Mouse (Mus musculus) heart, embryonic 16.5 days (tissue): Measurements from ENCODE around the gene E130208F15Rik. TPM values are rescaled to one million over a fixed set of nuclear protein-coding genes. Genes with fewer than 3 reads are reported as not detected.

Experiments
- ATAC-seq: fragments of 200-750 bp; cut with Nextera tagmentation; replicated peaks from 2 replicates; pipeline ENCODE4 v1.8.0; 2017; ENCODE audit warnings: moderate number of reproducible peaks; ENCODE audit not compliant: insufficient read depth, low FRiP score; ENCODE audit errors: extremely low read depth
- H3K27ac ChIP-seq: fragments of 300-500 bp; sonication (generic); 2 replicates; pipeline ENCODE4 v1.5.1; 2014; ENCODE audit warnings: mild to moderate bottlenecking, low read length, control low read depth, moderate library complexity
- H3K27me3 ChIP-seq: fragments of 300-500 bp; sonication (generic); 2 replicates; pipeline ENCODE4 v1.6.1; 2014; ENCODE audit warnings: low read length, mixed read lengths; ENCODE audit not compliant: control insufficient read depth, insufficient read depth
- H3K36me3 ChIP-seq: fragments of 300-500 bp; sonication (generic); 2 replicates; pipeline ENCODE4 v1.6.1; 2014; ENCODE audit not compliant: control insufficient read depth, insufficient read depth
- H3K4me1 ChIP-seq: fragments of 300-500 bp; sonication (generic); 2 replicates; pipeline ENCODE4 v1.6.1; 2014; ENCODE audit warnings: low read length, mixed read lengths; ENCODE audit not compliant: control insufficient read depth, insufficient read depth
- H3K4me2 ChIP-seq: fragments of 300-500 bp; sonication (generic); 2 replicates; pipeline ENCODE4 v1.6.1; 2014; ENCODE audit warnings: low read depth, mild to moderate bottlenecking, control low read depth, low read length
- H3K4me3 ChIP-seq: fragments of 300-500 bp; sonication (generic); 2 replicates; pipeline ENCODE4 v1.5.1; 2014; ENCODE audit warnings: mild to moderate bottlenecking, control low read depth, low read length
- H3K9ac ChIP-seq: fragments of 300-500 bp; sonication (generic); 2 replicates; pipeline ENCODE4 v1.6.1; 2014; ENCODE audit warnings: low read length, control low read depth
- H3K9me3 ChIP-seq: fragments of 300-500 bp; sonication (generic); replicated peaks from 2 replicates; pipeline ENCODE4 v1.6.1; 2016; ENCODE audit warnings: low read length; ENCODE audit not compliant: control insufficient read depth
- WGBS: fragments of 180-500 bp; shearing (Covaris S2); extraction: QIAGEN DNeasy Blood & Tissue Kit; methylation state at CpG from one replicate; pipeline ENCODE4 v1.1.7; 2014; 5-methylcytosine and 5-hydroxymethylcytosine counted together
- polyA plus RNA-seq: library from polyadenylated mRNA; unstranded; fragments of >200 nt; fragmentation: Nextera tagmentation; extraction: Ambion mirVana; gene quantifications from 2 replicates; pipeline ENCODE4 v1.2.1, GENCODE M21; 2015

The E130208F15Rik gene
- polyA plus RNA-seq: 3.6 and 7.3 TPM in 2 replicates

DNA sequence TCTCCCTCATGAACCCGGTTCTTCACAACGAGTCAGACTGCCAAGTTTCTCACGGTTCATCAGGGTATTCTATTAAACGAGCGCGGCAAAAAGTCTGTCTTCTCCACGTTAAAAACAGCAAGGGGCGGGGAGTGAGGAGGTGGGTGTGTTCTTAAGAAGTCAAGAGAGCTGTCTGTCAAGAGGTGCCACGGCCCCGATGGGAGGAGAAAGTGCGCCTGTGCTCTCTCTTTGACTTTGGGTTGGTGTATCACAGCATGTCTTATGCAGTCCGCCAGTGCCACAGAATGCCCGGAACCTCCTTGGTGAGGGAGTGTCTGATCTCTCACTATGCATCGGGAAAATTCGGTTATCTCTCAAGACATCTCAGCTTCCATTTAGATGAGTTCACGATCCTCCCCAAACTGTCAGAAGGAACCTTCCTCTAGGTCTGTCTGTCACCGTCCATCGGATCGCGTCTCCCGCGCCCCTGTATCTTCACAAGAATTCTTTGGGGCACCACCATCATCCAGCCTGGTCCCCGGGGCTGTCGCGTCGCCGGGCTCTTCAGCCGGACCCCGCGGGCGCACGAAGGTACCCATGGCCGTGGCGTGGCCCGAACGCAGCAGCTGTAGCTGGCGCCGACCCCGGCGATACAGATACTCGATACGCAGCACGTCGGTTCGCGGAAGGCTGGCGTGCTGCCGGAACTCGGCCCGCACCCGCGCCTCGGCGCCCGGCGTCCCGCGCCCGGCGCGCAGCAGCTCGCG, at the start of gene E130208F15Rik:
Gene E130208F15Rik (plus strand): TSS at position 202 of the 746 bp plus-strand sequence.
- Histone ChIP-seq H3K27me3 (no peaks in the 10 kb centered on the region), H3K27ac (peak within 1 kb of the TSS; percentile 96), H3K4me1 (peaks cover 15% of the 10 kb centered on the region), H3K4me3 (peak within 1 kb of the TSS; percentile 95), H3K9ac (peak within 1 kb of the TSS; percentile 97), H3K4me2 (peak within 1 kb of the TSS; percentile 92), H3K36me3 (no peaks in the 10 kb centered on the region), H3K9me3 (no peaks in the 10 kb centered on the region)
- peak; percentile 67 for ATAC-seq
- WGBS: under 1% methylated on average over 63 of the region's 63 CpGs

DNA sequence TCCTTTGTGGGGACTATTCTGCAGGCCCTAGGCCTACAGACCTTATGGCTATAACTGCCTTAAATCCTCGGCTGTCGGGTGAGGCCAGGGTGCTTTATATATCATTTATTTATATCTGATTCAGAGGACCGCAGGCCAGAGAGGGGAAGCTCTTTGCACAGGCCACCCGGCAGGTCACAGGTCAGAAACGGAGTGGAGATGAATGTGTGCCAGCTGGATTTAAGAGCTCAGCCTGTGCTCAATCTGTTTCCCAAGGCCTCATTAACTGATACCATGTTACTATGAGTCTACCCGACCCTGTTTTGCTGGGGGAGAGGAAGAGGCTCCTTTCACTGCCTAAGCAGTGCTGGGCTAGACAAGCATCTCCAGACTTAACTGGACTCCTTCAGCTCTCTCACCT, 47.2 kb upstream of the E130208F15Rik start:
- Histone ChIP-seq H3K4me2 (no peak overlapping the region), H3K36me3 (peaks cover 3% of the 10 kb centered on the region), H3K9me3 (no peaks in the 10 kb centered on the region), H3K9ac (no peak overlapping the region), H3K4me3 (no peak overlapping the region), H3K27ac (no peak overlapping the region), H3K27me3 (no peaks in the 10 kb centered on the region), H3K4me1 (peaks cover 6% of the 10 kb centered on the region)
- ATAC-seq: no peak
- 75% methylated on average over 6 of the region's 6 CpGs for WGBS

DNA sequence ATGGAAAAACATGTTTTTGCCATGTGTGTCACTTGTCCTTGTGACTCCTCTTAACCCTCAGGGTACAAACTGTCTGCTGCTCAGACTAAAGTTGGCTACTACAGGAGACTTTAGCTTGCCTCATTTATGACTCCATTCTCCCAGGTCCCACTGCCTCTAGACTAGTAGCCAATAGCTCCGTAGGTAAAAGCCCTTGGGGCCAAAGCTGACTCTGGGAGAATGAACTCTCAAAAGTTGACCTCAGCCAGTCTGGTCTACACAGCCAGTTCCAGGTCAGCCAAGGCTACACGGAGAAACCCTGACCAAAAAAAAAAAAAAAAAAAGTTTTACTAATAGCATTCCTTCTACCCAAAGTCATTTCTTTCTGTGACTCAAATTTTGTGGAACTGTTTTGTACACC, 42.6 kb upstream of the E130208F15Rik start:
- 49% methylated on average over 2 of the region's 2 CpGs for WGBS
- ATAC-seq: no peak
- H3K27me3 ChIP-seq: no peaks in the 10 kb centered on the region
- H3K9me3 ChIP-seq: no peaks in the 10 kb centered on the region
- peak overlapping the region; percentile 85; the same call in 1 of the 2 replicates for H3K4me2 ChIP-seq
- peaks cover 14% of the 10 kb centered on the region for H3K4me1 ChIP-seq
- no peak overlapping the region for H3K4me3 ChIP-seq
- H3K9ac ChIP-seq: no peak overlapping the region
- H3K27ac ChIP-seq: no peak overlapping the region
- no peaks in the 10 kb centered on the region for H3K36me3 ChIP-seq

DNA sequence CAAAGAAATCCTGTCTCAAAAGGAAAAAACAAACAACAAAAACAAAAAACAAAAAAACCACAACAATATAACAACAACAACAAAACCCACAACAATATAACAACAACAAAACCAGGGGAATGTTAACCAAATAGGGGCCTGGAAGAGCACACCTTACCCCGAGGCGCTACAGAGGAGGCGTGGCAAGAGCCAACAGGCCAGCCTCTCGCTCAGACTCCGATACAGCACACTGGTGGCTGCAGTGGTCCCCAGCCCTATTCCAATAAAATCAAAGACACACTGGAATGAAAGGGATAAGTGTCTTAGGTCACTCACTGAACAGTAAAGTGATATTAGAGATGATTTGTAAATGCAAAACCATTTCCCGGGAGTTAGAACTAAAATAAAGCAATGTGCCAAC, 42.0 kb upstream of the E130208F15Rik start:
- H3K4me2 ChIP-seq: peak overlapping the region; percentile 85
- no peaks in the 10 kb centered on the region for H3K36me3 ChIP-seq
- H3K4me1 ChIP-seq: peaks cover 14% of the 10 kb centered on the region
- H3K27ac ChIP-seq: peak overlapping the region; percentile 96; the same call in 1 of the 2 replicates
- no peak for ATAC-seq
- H3K27me3 ChIP-seq: no peaks in the 10 kb centered on the region
- H3K4me3 ChIP-seq: peak overlapping the region; percentile 93
- peak overlapping the region; percentile 77 for H3K9ac ChIP-seq
- WGBS: 0% methylated on average over 6 of the region's 6 CpGs
- H3K9me3 ChIP-seq: no peaks in the 10 kb centered on the region

DNA sequence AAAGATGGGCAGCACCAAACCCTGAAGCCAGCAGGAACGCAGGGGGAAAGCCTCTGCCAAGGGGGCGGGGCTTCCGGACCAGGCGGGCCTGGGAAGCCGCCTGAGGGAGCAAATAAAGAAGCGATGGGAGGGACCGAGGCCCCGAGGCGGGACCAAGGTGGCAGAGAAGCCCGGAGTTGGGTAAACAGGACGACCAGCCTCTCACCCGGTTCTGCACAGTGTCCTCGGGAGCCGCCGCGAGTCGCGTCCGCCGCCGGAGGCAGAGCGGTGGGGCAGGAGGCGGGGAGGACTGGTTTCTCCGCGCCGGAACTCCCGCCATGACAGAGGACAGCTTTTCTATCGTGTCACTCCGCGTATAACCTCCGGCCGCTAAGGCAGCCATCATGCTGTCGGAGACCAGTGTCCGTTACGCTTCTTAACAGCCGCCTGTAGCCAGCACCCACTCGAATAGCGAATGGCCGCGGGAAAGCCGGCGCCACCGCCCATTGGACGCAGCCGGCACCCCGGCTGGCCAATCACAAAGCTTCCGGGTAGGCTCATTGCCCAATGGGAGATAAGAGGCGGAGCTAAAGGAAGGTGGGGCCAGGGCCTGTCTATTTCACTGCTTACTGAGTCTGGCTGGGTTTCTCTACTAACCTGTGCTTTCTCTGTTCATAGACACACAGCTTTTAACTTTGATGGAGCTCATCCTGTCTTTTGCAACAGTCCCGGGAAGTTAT, 41.4 kb upstream of the E130208F15Rik start, which contains the start of the genes Thap8 and Wdr62:
Gene Thap8 (plus strand): TSS at position 144 of the 719 bp plus-strand sequence.
Gene Wdr62 (minus strand): TSS at position 469 of the 719 bp plus-strand sequence.
- peak; percentile 96 for ATAC-seq
- WGBS: under 1% methylated on average over 48 of the region's 49 CpGs
- H3K27me3 ChIP-seq: no peaks in the 10 kb centered on the region
- H3K9me3 ChIP-seq: no peaks in the 10 kb centered on the region
- peaks cover 13% of the 10 kb centered on the region for H3K4me1 ChIP-seq
- H3K4me2 ChIP-seq: peak within 1 kb of the TSS; percentile 85
- H3K4me3 ChIP-seq: peak within 1 kb of the TSS; percentile 93
- peak within 1 kb of the TSS; percentile 96 for H3K27ac ChIP-seq
- H3K36me3 ChIP-seq: no peaks in the 10 kb centered on the region
- H3K9ac ChIP-seq: peak within 1 kb of the TSS; percentile 77

DNA sequence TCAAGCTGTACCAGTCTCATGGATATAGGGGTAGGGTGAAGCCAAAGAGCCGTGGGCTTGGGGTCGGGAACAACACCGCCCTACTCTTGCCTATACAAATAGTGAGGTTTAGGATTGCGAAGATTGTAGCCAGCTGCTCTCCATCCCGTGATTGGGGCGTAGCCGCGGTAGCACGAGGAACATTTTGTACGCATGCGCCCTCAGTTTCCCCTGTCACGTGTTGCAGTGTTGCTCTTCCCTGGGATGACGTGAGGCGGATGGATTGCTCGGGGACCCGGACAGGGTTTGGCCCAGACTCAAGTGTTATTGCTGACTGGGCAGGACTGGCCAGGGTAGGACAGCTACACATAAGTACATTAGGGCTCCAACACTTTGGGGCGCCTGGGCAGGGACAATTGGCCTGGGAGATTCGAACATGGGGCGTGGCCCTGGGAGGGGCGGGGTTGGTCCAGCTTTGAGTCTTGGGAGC, 40.8 kb upstream of the E130208F15Rik start:
- Histone ChIP-seq H3K36me3 (no peaks in the 10 kb centered on the region), H3K9me3 (no peaks in the 10 kb centered on the region), H3K9ac (peak overlapping the region; percentile 53), H3K27ac (peak overlapping the region; percentile 96), H3K27me3 (no peaks in the 10 kb centered on the region), H3K4me3 (peak overlapping the region; percentile 93), H3K4me2 (peak overlapping the region; percentile 85), H3K4me1 (peaks cover 12% of the 10 kb centered on the region)
- peak; percentile 82 for ATAC-seq
- WGBS: 2% methylated on average over 20 of the region's 20 CpGs

DNA sequence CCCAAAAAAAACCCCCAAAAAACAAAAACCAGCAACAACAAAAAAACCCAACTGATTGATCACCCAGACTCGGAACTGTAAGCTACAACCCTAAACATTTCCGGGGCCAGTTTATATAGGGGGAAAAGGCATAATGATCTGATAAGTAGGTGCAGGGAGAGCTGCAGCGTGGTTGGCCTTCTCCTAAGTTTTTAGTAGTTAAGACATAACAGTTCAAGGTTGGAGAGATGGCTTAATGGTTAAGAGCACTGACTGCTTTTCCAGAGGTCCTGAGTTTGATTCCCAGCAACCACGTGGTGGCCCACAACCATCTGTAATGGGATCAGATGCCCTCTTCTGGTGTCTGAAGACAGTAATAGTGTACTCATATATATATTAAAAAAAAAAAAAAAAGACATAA, 40.0 kb upstream of the E130208F15Rik start:
- peak overlapping the region; percentile 96; the same call in 1 of the 2 replicates for H3K27ac ChIP-seq
- no peak overlapping the region for H3K9ac ChIP-seq

DNA sequence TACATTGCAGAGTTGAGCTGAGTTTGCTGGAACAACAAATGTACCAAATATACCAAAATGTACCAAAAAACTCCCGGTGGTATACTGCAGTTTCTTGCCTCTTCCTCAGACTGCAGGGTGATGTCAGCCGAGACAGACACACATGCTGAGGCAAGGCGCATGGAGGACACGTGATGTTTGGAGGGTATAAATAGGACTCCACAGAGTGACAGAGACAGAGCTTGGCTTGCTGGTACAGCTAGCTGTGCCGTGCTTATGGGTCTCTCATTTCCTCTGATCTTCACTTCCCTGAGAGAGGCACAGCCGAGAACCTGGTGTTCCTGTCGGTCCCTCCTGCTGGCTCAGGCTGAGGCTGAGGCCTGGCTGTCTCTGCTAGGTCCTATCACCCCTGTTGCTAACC, 38.8 kb upstream of the E130208F15Rik start:
- Histone ChIP-seq H3K36me3 (no peaks in the 10 kb centered on the region), H3K27me3 (no peaks in the 10 kb centered on the region), H3K4me2 (peak overlapping the region; percentile 29; the same call in 1 of the 2 replicates), H3K9ac (no peak overlapping the region), H3K4me1 (peaks cover 12% of the 10 kb centered on the region), H3K4me3 (no peak overlapping the region), H3K9me3 (no peaks in the 10 kb centered on the region), H3K27ac (0 out of 2 replicates have a peak overlapping the region, but pooled peaks have one; percentile 1)
- no peak for ATAC-seq
- 61% methylated on average over 7 of the region's 7 CpGs for WGBS

More for the DNA sequence above, 40.0 kb upstream of the E130208F15Rik start:
- 79% methylated on average over 4 of the region's 4 CpGs for whole genome bisulfite sequencing
- Histone ChIP-seq H3K36me3 (no peaks in the 10 kb centered on the region), H3K4me1 (peaks cover 12% of the 10 kb centered on the region), H3K4me2 (no peak overlapping the region; the same call in 1 of the 2 replicates), H3K27me3 (no peaks in the 10 kb centered on the region), H3K4me3 (no peak overlapping the region), H3K9me3 (no peaks in the 10 kb centered on the region)
- no peak for ATAC-seq
